Mouse (Mus musculus) forebrain, postnatal 0 days (tissue): ENCODE results near the gene Nova1. TPM values are rescaled to one million over a fixed set of nuclear protein-coding genes. Genes with fewer than 3 reads are reported as not detected.
A peak's percentile ranks its signal among the peaks of the same experiment; 100 is the strongest.

ENCODE experiments used
- ATAC-seq: fragments of 200-750 bp; cut with Nextera tagmentation; 2 replicates; pipeline ENCODE4 v1.8.0; 2017; ENCODE audit warnings: mild to moderate bottlenecking, moderate library complexity
- DNase-seq: peaks from one replicate; pipeline ENCODE4 v3.0.0-alpha.2; 2015
- H3K27ac ChIP-seq: fragments of 300-500 bp; sonication (generic); 2 replicates; pipeline ENCODE4 v1.5.1; 2014; ENCODE audit warnings: low read depth, mild to moderate bottlenecking, antibody characterized with exemption, low read length, moderate library complexity, mixed read lengths
- H3K27me3 ChIP-seq: fragments of 300-500 bp; sonication (generic); 2 replicates; pipeline ENCODE4 v1.6.1; 2014; ENCODE audit warnings: mild to moderate bottlenecking, low read length, mixed read lengths; ENCODE audit not compliant: insufficient read depth
- H3K36me3 ChIP-seq: fragments of 300-500 bp; sonication (generic); 2 replicates; pipeline ENCODE4 v1.6.1; 2014; ENCODE audit warnings: mild to moderate bottlenecking, moderate library complexity; ENCODE audit not compliant: insufficient read depth
- H3K4me1 ChIP-seq: fragments of 300-500 bp; sonication (generic); 2 replicates; pipeline ENCODE4 v1.6.1; 2014; ENCODE audit warnings: antibody characterized with exemption; ENCODE audit not compliant: insufficient read depth
- H3K4me2 ChIP-seq: fragments of 300-500 bp; sonication (generic); 2 replicates; pipeline ENCODE4 v1.6.1; 2014; ENCODE audit warnings: low read depth, mild to moderate bottlenecking, moderate library complexity
- H3K4me3 ChIP-seq: fragments of 300-500 bp; sonication (generic); 2 replicates; pipeline ENCODE4 v1.5.1; 2014; ENCODE audit warnings: low read depth, low read length, mixed read lengths
- H3K9ac ChIP-seq: fragments of 300-500 bp; sonication (generic); 2 replicates; pipeline ENCODE4 v1.6.1; 2014; ENCODE audit warnings: mild to moderate bottlenecking
- H3K9me3 ChIP-seq: fragments of 300-500 bp; sonication (generic); 2 replicates; pipeline ENCODE4 v1.6.1; 2016; ENCODE audit warnings: low read length
- CTCF ChIP-seq: sonication (generic); IDR thresholded peaks from 2 replicates; pipeline ENCODE4 v1.5.1; 2016; ENCODE audit warnings: antibody characterized with exemption, control low read depth, low read depth
- WGBS: fragments of 180-500 bp; shearing (Covaris S2); extraction: QIAGEN DNeasy Blood & Tissue Kit; methylation state at CpG from one replicate; pipeline ENCODE4 v1.1.7; 2014; 5-methylcytosine and 5-hydroxymethylcytosine counted together
- polyA plus RNA-seq: library from polyadenylated mRNA; unstranded; fragments of >200 nt; fragmentation: Nextera tagmentation; extraction: Ambion mirVana; gene quantifications from 2 replicates; pipeline ENCODE4 v1.2.1, GENCODE M21; 2015
- total RNA-seq: library from RNA; depleted of rRNA; stranded (reverse); fragments of >200 nt; gene quantifications from 2 replicates; pipeline ENCODE4 v1.2.3, GENCODE M21; 2014; rRNA removed

Gene Nova1
- total RNA-seq = 31.2 and 63.7 TPM in 2 replicates
- polyA plus RNA-seq = 13.9 and 20.8 TPM in 2 replicates

DNA sequence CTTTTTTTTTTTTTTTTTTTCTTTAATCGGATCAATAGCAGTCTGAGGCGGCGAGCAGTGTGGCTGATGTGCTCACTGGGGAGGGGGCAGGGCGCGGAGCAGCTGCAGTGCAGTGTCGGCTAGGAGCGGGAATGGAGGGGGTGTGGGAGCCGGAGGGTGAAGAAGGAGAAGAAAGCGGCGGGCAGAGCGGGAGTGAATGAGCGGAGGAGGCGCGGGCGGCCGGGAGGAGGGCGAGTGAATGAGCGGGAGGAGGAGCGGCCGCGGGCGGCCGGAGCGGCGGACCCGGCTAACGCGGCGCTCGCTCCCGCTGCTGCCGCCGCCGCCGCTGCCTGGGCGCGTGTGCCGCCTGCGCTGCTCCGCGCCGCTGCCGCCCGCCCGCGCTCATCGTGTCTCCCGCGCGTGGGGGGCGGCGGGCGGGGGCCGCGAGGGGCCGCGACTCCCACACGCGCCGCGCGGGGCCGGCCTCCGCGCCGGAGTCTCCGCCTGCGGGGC is at the start of gene Nova1:
Nova1 (minus strand) TSS at position 74 of the 492 bp plus-strand sequence.
- peak within 1 kb of the TSS; percentile 91 for H3K4me3 ChIP-seq
- ATAC-seq = peak; percentile 86
- H3K36me3 ChIP-seq = no peaks in the 10 kb centered on the region
- no peak for TF ChIP-seq CTCF
- H3K9ac ChIP-seq = peak within 1 kb of the TSS; percentile 92
- peaks cover 4% of the 10 kb centered on the region; the same call in 1 of the 2 replicates for H3K4me1 ChIP-seq
- WGBS = under 1% methylated on average over 24 of the region's 68 CpGs
- peak within 1 kb of the TSS; percentile 93 for H3K27ac ChIP-seq
- H3K27me3 ChIP-seq = no peaks in the 10 kb centered on the region
- peak within 1 kb of the TSS; percentile 65 for H3K4me2 ChIP-seq
- peak; percentile 80 for DNase-seq
- H3K9me3 ChIP-seq = no peaks in the 10 kb centered on the region

DNA sequence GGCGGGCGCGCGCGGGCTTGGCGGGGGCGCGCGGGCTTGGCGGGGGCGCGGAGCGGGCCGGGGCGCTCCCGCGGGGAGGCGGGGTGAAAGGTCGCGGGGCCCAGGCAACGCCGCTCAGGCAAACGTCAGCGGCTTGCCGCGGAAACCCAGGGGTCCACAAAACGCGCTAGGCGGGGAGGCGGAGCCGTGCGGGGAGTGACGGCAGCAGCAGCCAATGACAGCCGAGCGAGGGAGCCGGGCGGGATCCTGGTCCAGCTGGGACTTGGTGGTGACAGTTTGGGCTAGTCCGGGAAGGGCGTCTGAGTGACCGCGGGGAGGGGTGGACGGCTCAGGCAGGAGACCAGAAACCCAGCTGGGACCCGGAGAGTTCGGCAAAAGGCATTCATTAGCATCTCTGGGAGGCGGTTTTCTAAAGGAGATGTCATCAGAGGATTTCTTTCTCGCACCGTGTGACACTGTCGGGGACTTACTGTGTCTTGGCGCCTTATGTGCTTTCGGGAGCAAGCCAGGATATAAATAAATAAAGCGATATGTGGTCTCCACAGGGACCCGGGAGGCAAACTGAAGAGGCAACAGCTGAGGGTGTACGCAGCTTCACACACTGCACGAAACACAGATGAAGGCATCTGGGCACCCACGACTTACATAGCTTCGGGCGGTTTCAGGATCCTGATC is 756 bp upstream of the Nova1 start:
- Histone ChIP-seq H3K9me3 (no peaks in the 10 kb centered on the region), H3K4me2 (peak overlapping the region; percentile 65), H3K4me1 (peaks cover 4% of the 10 kb centered on the region; the same call in 1 of the 2 replicates), H3K27me3 (no peaks in the 10 kb centered on the region), H3K27ac (peak overlapping the region; percentile 93), H3K36me3 (no peaks in the 10 kb centered on the region), H3K4me3 (peak overlapping the region; percentile 91), H3K9ac (peak overlapping the region; percentile 92)
- peak; percentile 93 for ATAC-seq
- peak; percentile 94 for DNase-seq
- TF ChIP-seq CTCF = no peak
- 4% methylated on average over 50 of the region's 57 CpGs for WGBS

DNA sequence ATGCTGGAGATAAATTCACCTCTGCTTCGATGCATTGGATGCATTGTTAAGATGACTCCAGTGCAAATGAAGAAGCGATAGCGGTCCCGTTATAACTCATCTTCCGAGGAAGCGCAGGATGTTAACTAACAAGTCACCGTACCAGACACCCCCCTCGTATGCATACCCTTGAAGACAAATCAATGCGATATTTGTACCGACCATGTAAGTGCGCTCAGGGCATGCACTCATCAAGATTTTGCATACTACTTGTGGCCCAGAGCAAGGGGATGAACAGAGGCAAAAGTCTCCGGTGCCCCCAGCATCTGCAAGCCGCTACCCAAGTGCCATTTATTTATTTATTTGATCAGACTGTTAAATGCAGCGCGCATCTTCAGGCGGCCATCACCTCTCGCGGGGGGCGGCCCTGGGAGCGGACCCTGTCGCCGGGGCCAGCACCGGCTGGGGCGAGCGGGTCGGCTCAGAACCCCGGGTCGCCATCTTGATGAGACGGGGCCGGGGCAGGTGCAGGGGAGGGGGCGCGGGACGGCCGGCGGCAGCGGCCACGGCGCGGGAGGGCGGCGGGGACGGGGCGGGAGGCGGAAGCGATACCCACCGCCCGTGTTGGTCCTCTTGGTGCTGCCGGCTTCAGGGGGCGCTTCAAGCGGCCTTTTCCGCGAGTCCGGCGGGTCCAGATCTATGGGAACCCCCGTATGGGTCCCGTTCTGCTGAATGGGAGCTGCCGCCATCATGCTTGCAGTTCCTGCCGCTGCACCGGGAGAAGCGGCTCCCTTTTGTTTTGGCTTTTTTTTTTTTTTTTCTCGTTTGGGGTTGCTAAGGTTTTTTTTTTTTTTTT is 491 bp downstream of the Nova1 start:
- ATAC-seq = peak; percentile 36
- Histone ChIP-seq H3K4me3 (peak overlapping the region; percentile 91), H3K9ac (peak overlapping the region; percentile 92)

DNA sequence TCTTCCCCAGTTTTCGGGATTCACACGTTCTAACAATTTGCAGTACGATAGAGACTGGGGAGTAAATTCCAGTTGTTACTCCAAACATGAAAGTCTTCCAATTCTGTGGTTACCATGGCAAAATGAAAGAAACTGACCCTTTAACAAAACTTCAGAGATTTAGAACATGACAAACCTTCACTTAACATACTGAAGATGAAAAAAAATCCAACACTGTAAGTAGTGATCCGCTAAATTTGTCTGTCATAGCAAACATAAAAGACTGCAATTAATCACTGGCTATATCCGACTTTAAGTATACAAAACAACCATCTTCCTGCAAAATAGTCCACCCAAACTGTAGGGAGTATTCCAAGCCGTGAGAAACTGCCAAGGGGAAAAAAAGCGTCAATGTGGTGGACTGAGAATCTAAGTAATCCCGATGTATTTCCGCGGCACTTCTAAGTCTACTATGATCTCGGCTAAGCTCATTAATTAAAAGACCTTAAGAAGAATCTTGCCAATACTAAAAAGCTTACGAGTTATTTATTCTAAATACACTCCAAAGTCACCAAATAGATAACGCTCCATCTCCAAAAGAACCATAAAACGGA is 1.4 kb downstream of the Nova1 start:
- Histone ChIP-seq H3K9me3 (no peaks in the 10 kb centered on the region), H3K27ac (peak overlapping the region; percentile 93), H3K4me1 (peaks cover 4% of the 10 kb centered on the region; the same call in 1 of the 2 replicates), H3K4me3 (peak overlapping the region; percentile 91), H3K9ac (peak overlapping the region; percentile 92), H3K36me3 (no peaks in the 10 kb centered on the region), H3K27me3 (no peaks in the 10 kb centered on the region), H3K4me2 (peak overlapping the region; percentile 65)
- WGBS = 3% methylated on average over 14 of the region's 14 CpGs
- TF ChIP-seq CTCF = no peak
- peak; percentile 60 for DNase-seq
- no peak for ATAC-seq

More for the DNA sequence above, 491 bp downstream of the Nova1 start:
- peak; percentile 76 for DNase-seq
- Histone ChIP-seq H3K4me2 (peak overlapping the region; percentile 65), H3K9me3 (no peaks in the 10 kb centered on the region), H3K27ac (peak overlapping the region; percentile 93), H3K36me3 (no peaks in the 10 kb centered on the region), H3K27me3 (no peaks in the 10 kb centered on the region), H3K4me1 (peaks cover 4% of the 10 kb centered on the region; the same call in 1 of the 2 replicates)
- WGBS = under 1% methylated on average over 59 of the region's 61 CpGs
- no peak for TF ChIP-seq CTCF

DNA sequence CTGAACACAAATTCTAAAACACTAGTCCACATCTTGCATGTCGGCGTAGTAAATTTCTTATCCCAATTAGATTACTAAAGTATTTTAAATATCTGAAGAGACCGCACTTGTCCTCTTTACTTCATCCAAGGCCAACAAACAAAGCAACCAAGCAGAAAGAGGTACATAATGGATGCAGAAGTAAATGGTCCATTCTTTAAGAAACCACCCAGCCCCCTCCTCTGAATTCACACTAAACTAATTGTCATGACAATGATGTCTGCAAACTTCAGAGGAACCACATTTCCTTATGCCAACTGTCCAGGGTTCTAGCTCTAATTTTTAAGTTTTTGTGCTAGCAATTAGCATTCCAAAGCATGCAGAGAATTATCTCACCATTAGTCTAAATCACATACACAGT is 2.4 kb downstream of the Nova1 start:
- Histone ChIP-seq H3K4me2 (peak overlapping the region; percentile 65), H3K4me3 (peak overlapping the region; percentile 91), H3K4me1 (peaks cover 4% of the 10 kb centered on the region; the same call in 1 of the 2 replicates), H3K27ac (no peak overlapping the region), H3K9me3 (no peaks in the 10 kb centered on the region), H3K27me3 (no peaks in the 10 kb centered on the region), H3K9ac (peak overlapping the region; percentile 6; the same call in 1 of the 2 replicates), H3K36me3 (no peaks in the 10 kb centered on the region)
- peak; percentile 14 for DNase-seq
- ATAC-seq = no peak
- no peak for TF ChIP-seq CTCF
- WGBS = 27% methylated on average over 3 of the region's 3 CpGs

DNA sequence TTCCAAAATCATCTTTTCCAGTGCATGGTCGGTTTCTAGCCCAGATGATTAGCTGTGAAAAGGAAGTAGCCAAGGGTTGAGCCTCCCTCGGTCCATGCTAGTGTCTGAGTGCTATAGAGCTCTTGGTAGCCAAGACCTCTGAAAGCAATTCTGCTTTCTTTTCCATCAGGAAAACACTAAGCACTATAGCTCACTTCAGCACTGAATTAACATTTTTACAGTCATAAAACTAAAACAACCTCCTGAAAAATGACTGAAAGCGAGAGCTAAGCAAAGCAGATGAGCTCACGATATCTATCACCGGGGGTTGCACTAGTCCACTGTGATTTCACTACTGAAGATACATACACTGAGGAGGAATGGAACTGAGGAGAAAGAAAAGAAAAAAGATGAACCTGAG is 3.0 kb downstream of the Nova1 start:
- H3K36me3 ChIP-seq = no peaks in the 10 kb centered on the region
- no peak overlapping the region; the same call in 1 of the 2 replicates for H3K27ac ChIP-seq
- H3K4me1 ChIP-seq = peaks cover 4% of the 10 kb centered on the region; the same call in 1 of the 2 replicates
- H3K4me3 ChIP-seq = peak overlapping the region; percentile 91
- 45% methylated on average over 5 of the region's 5 CpGs for WGBS
- DNase-seq (peak; percentile 24), ATAC-seq (no peak)
- no peaks in the 10 kb centered on the region for H3K9me3 ChIP-seq
- no peaks in the 10 kb centered on the region for H3K27me3 ChIP-seq
- TF ChIP-seq CTCF = no peak
- peak overlapping the region; percentile 6; the same call in 1 of the 2 replicates for H3K9ac ChIP-seq
- H3K4me2 ChIP-seq = peak overlapping the region; percentile 65
